Mouse (Mus musculus) monocyte, adult 5-6 weeks (primary cell): ENCODE results near the gene Sdr16c6. TPM values are rescaled to one million over a fixed set of nuclear protein-coding genes. Genes with fewer than 3 reads are reported as not detected.

Experiments
- ATAC-seq: fragments of 153-309, 156-312 bp; replicated peaks from 2 replicates; pipeline ENCODE4 v1.8.0; 2017; ENCODE audit warnings: mild to moderate bottlenecking; ENCODE audit not compliant: low TSS enrichment, insufficient number of reproducible peaks, severe bottlenecking, poor library complexity, low FRiP score
- total RNA-seq: library from RNA; stranded (forward); fragments of 200-1000, 200-491, 200-594 nt; gene quantifications from 3 replicates; pipeline ENCODE4 v1.2.3, GENCODE M21; 2017

Gene Sdr16c6
- not detected in 3 replicates for total RNA-seq

GRCm38 (mm10) chr4:4077372-4077771, at the start of gene Sdr16c6:
Sdr16c6 (minus strand) TSS chr4:4077522.
- ATAC-seq, result no peak

DNA sequence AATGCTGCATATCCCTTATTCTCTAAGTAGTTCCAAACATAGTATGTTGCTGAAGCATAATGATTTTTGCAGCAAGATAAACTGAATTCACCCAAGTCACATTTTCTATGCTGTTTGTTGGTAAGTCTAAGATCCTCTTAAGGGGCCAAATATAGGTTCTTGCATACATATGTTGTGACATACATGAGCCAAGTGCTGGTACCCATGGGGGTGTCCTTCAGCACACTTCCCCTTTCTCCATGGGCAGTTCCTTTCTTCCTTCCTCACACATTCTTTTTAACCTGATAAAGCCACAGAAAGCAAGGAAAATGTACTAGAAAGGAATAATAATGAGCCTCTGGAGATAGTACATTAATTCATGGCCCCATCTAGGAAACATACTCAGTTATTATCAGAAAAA, 2.9 kb upstream of the Sdr16c6 start:
- ATAC-seq, result peak; percentile 61; the same call in 1 of the 2 replicates

DNA sequence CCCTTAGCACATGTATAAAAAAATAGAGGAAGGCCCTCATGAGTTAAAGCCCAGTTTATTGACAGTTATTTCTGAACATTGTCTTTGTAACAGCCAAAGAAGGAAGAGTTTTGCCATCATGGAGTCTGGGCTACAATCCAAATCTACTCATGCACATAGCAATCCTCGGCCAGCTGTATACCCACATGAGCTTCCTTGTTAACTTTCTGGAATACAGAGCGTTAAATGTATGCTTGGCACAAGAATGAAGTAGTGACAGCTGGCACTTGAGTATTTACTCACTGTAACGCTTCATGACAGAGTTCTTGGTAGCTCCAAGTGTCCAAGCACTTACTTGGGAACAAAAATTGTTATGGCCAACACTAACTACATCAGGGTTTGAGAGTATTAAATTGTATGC, 1.8 kb upstream of the Sdr16c6 start:
- no peak for ATAC-seq

DNA sequence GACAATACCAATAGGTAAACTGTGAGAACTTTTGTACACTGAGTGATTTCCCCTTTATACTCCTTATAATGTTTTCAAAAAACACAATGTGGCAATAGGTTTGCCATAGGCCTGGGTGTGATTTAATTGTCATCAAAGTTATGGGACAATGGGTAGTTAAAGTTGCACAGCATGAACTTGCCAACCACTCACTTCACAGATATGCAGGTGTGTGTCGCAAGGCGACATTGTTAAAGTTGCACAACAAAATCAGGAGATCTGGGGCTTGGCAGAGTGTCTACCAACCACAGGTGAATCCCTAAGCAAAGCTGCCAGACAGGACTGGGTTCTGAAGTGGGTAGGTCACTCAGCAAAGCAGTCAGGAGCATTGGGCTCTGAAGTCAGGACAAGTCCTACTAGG, 1.3 kb downstream of the Sdr16c6 start:
- no peak for ATAC-seq

Other genes starting within 250 kb of the Sdr16c6 start
- 1,042 to 1,311 TPM (median 1,262 TPM) in 3 replicates for gene Gm11808, start 103.9 kb downstream of the Sdr16c6 start, total RNA-seq